Mouse (Mus musculus) hindbrain, embryonic 10.5 days (tissue): ENCODE data around the gene Hamp2. TPM values are rescaled to one million over a fixed set of nuclear protein-coding genes. Genes with fewer than 3 reads are reported as not detected.
A peak's percentile ranks its signal among the peaks of the same experiment; 100 is the strongest.
"Not testable (repeated sequence)": the region's sequence is repeated elsewhere in the genome, so short reads cannot be mapped to it uniquely, and the experiment has no call there.

Experiments
- DNase-seq: peaks from one replicate; pipeline ENCODE4 v3.0.0-alpha.2; 2017; ENCODE audit warnings: low spot score
- H3K27ac ChIP-seq: fragments of 300-500 bp; sonication (generic); 2 replicates; pipeline ENCODE4 v1.5.1; 2016; ENCODE audit warnings: mild to moderate bottlenecking, moderate library complexity
- H3K27me3 ChIP-seq: fragments of 300-500 bp; sonication (generic); 2 replicates; pipeline ENCODE4 v1.6.1; 2016; ENCODE audit warnings: mild to moderate bottlenecking; ENCODE audit not compliant: poor library complexity, insufficient read depth, severe bottlenecking
- H3K36me3 ChIP-seq: fragments of 300-500 bp; sonication (generic); 2 replicates; pipeline ENCODE4 v1.6.1; 2016; ENCODE audit warnings: mild to moderate bottlenecking, moderate library complexity
- H3K4me1 ChIP-seq: fragments of 300-500 bp; sonication (generic); replicated peaks from 2 replicates; pipeline ENCODE4 v1.6.1; 2016; ENCODE audit warnings: mild to moderate bottlenecking
- H3K4me3 ChIP-seq: fragments of 300-500 bp; sonication (generic); 2 replicates; pipeline ENCODE4 v1.5.1; 2016; ENCODE audit warnings: mild to moderate bottlenecking, moderate library complexity
- H3K9me3 ChIP-seq: fragments of 300-500 bp; sonication (generic); 2 replicates; pipeline ENCODE4 v1.6.1; 2016; ENCODE audit warnings: mild to moderate bottlenecking, moderate library complexity
- WGBS: fragments of 180-500 bp; shearing (Covaris S2); methylation state at CpG from one replicate; pipeline ENCODE4 v1.1.7; 2016; 5-methylcytosine and 5-hydroxymethylcytosine counted together
- polyA plus RNA-seq: library from polyadenylated mRNA; unstranded; fragments of >200 nt; fragmentation: Nextera tagmentation; extraction: Ambion mirVana; gene quantifications from 2 replicates; pipeline ENCODE4 v1.2.1, GENCODE M21; 2016

The Hamp2 gene
- polyA plus RNA-seq, 1 experiment from 2014 or later, result not detected

GRCm38 (mm10) chr7:30958866-30959487, 34.5 kb upstream of the Hamp2 start:
- DNase-seq, result no peak
- 95% methylated on average over 9 of the region's 9 CpGs for WGBS

GRCm38 (mm10) chr7:30958109-30958865, 33.8 kb upstream of the Hamp2 start:
- no peaks in the 10 kb centered on the region for H3K27me3 ChIP-seq
- no peak for DNase-seq
- H3K4me3 ChIP-seq, result peak overlapping the region; percentile 93
- 71% methylated on average over 28 of the region's 28 CpGs for WGBS
- peak overlapping the region; percentile 99 for H3K27ac ChIP-seq
- H3K36me3 ChIP-seq, result peaks cover 61% of the 10 kb centered on the region
- H3K4me1 ChIP-seq, result peaks cover 25% of the 10 kb centered on the region
- no peaks in the 10 kb centered on the region for H3K9me3 ChIP-seq

More at GRCm38 (mm10) chr7:30958866-30959487, 34.5 kb upstream of the Hamp2 start:
- H3K36me3 ChIP-seq, result peaks cover 54% of the 10 kb centered on the region
- H3K27ac ChIP-seq, result peak overlapping the region; percentile 99
- H3K9me3 ChIP-seq, result no peaks in the 10 kb centered on the region
- peaks cover 25% of the 10 kb centered on the region for H3K4me1 ChIP-seq
- no peak overlapping the region for H3K4me3 ChIP-seq
- no peaks in the 10 kb centered on the region for H3K27me3 ChIP-seq

- Histone ChIP-seq H3K27me3 (no peaks in the 10 kb centered on the region), H3K4me1 (peaks cover 25% of the 10 kb centered on the region), H3K9me3 (no peaks in the 10 kb centered on the region), H3K36me3 (peaks cover 66% of the 10 kb centered on the region), H3K27ac (peak overlapping the region; percentile 99), H3K4me3 (peak overlapping the region; percentile 93)
- peak; percentile 91 for DNase-seq
- under 1% methylated on average over 43 of the region's 43 CpGs for WGBS
Observed at GRCm38 (mm10) chr7:30957367-30957783, 32.9 kb upstream of the Hamp2 start.

GRCm38 (mm10) chr7:30956756-30957366, 32.4 kb upstream of the Hamp2 start, which contains the start of gene Usf2:
Gene Usf2 (minus strand): TSS chr7:30956803.
- no peaks in the 10 kb centered on the region for H3K9me3 ChIP-seq
- no peaks in the 10 kb centered on the region for H3K27me3 ChIP-seq
- H3K27ac ChIP-seq, result peak within 1 kb of the TSS; percentile 99
- peak within 1 kb of the TSS; percentile 93 for H3K4me3 ChIP-seq
- peaks cover 25% of the 10 kb centered on the region for H3K4me1 ChIP-seq
- H3K36me3 ChIP-seq, result peaks cover 68% of the 10 kb centered on the region
- under 1% methylated on average over 63 of the region's 82 CpGs for WGBS
- DNase-seq, result peak; percentile 85

GRCm38 (mm10) chr7:30956357-30956751, 31.9 kb upstream of the Hamp2 start:
- H3K27ac ChIP-seq, result peak overlapping the region; percentile 99
- H3K4me1 ChIP-seq, result peaks cover 25% of the 10 kb centered on the region
- no peaks in the 10 kb centered on the region for H3K27me3 ChIP-seq
- peaks cover 71% of the 10 kb centered on the region for H3K36me3 ChIP-seq
- no peaks in the 10 kb centered on the region for H3K9me3 ChIP-seq
- peak overlapping the region; percentile 93 for H3K4me3 ChIP-seq
- DNase-seq, result no peak
- under 1% methylated on average over 45 of the region's 49 CpGs for WGBS

GRCm38 (mm10) chr7:30955584-30956356, 31.3 kb upstream of the Hamp2 start:
- peak overlapping the region; percentile 99 for H3K27ac ChIP-seq
- DNase-seq, result peak; percentile 89
- H3K4me3 ChIP-seq, result peak overlapping the region; percentile 93
- WGBS, result under 1% methylated on average over 64 of the region's 64 CpGs
- peaks cover 71% of the 10 kb centered on the region for H3K36me3 ChIP-seq
- H3K9me3 ChIP-seq, result no peaks in the 10 kb centered on the region
- no peaks in the 10 kb centered on the region for H3K27me3 ChIP-seq
- H3K4me1 ChIP-seq, result peaks cover 25% of the 10 kb centered on the region

- Histone ChIP-seq H3K9me3 (no peaks in the 10 kb centered on the region), H3K36me3 (peaks cover 75% of the 10 kb centered on the region), H3K27ac (peak overlapping the region; percentile 99)
Observed at GRCm38 (mm10) chr7:30954971-30955520, 30.6 kb upstream of the Hamp2 start.

GRCm38 (mm10) chr7:30954036-30954435, 29.6 kb upstream of the Hamp2 start:
- peaks cover 74% of the 10 kb centered on the region for H3K36me3 ChIP-seq
- DNase-seq, result no peak

More at GRCm38 (mm10) chr7:30954971-30955520, 30.6 kb upstream of the Hamp2 start:
- WGBS, result 89% methylated on average over 12 of the region's 12 CpGs
- H3K4me3 ChIP-seq, result peak overlapping the region; percentile 93
- H3K4me1 ChIP-seq, result peaks cover 25% of the 10 kb centered on the region
- no peaks in the 10 kb centered on the region for H3K27me3 ChIP-seq
- no peak for DNase-seq

GRCm38 (mm10) chr7:30953459-30953858, 29.0 kb upstream of the Hamp2 start:
- Histone ChIP-seq H3K36me3 (peaks cover 73% of the 10 kb centered on the region), H3K4me1 (peaks cover 18% of the 10 kb centered on the region), H3K27ac (no peak overlapping the region), H3K9me3 (no peaks in the 10 kb centered on the region), H3K27me3 (no peaks in the 10 kb centered on the region), H3K4me3 (no peak overlapping the region)
- 93% methylated on average over 6 of the region's 6 CpGs for WGBS
- no peak for DNase-seq

More at GRCm38 (mm10) chr7:30954036-30954435, 29.6 kb upstream of the Hamp2 start:
- Histone ChIP-seq H3K27ac (no peak overlapping the region), H3K4me3 (no peak overlapping the region), H3K9me3 (no peaks in the 10 kb centered on the region), H3K4me1 (peaks cover 24% of the 10 kb centered on the region), H3K27me3 (no peaks in the 10 kb centered on the region)
- 86% methylated on average over 3 of the region's 3 CpGs for WGBS

- Histone ChIP-seq H3K36me3 (peaks cover 73% of the 10 kb centered on the region), H3K4me1 (peaks cover 10% of the 10 kb centered on the region), H3K27ac (no peak overlapping the region), H3K9me3 (no peaks in the 10 kb centered on the region), H3K4me3 (no peak overlapping the region), H3K27me3 (no peaks in the 10 kb centered on the region)
- WGBS, result 95% methylated on average over 16 of the region's 16 CpGs
- no peak for DNase-seq
Observed at GRCm38 (mm10) chr7:30952441-30953265, 28.2 kb upstream of the Hamp2 start.

- H3K27me3 ChIP-seq, H3K27ac ChIP-seq, H3K9me3 ChIP-seq, DNase-seq, H3K4me3 ChIP-seq, H3K4me1 ChIP-seq: not testable (repeated sequence)
- 92% methylated on average over 3 of the region's 3 CpGs for WGBS
- peaks cover 86% of the 10 kb centered on the region for H3K36me3 ChIP-seq
Observed at GRCm38 (mm10) chr7:30949902-30950301, 25.4 kb upstream of the Hamp2 start.
